Mouse (Mus musculus) right cerebral cortex, postnatal 14 days (tissue): ENCODE results near the gene Adgb.

Experiments
- DNase-seq: peaks from one replicate; pipeline ENCODE4 v3.0.0; 2022

The Adgb gene

DNA sequence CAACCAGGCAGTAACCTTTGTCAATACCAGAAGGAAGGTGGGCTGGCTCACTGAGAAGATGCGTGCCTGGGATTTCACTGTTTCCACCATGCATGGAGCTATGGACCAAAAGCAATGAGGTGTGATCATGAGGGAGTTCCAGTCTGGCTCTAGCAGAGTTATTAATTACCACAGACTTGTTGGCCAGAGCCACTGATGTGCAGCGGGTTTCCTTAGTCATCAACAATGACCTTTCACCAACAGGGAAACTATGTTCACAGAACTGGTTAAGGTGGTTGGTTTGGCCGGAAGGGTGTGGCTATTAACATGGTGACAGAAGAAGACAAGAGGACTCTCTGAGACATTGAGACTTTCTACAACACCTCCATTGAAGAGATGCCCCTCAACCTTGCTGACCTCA, 128.2 kb downstream of the Adgb start:
- no peak for DNase-seq

GRCm38 (mm10) chr10:10325560-10325959, 146.6 kb downstream of the Adgb start:
- DNase-seq: no peak

GRCm38 (mm10) chr10:10322961-10323360, 149.2 kb downstream of the Adgb start:
- peak; percentile 25 for DNase-seq

DNA sequence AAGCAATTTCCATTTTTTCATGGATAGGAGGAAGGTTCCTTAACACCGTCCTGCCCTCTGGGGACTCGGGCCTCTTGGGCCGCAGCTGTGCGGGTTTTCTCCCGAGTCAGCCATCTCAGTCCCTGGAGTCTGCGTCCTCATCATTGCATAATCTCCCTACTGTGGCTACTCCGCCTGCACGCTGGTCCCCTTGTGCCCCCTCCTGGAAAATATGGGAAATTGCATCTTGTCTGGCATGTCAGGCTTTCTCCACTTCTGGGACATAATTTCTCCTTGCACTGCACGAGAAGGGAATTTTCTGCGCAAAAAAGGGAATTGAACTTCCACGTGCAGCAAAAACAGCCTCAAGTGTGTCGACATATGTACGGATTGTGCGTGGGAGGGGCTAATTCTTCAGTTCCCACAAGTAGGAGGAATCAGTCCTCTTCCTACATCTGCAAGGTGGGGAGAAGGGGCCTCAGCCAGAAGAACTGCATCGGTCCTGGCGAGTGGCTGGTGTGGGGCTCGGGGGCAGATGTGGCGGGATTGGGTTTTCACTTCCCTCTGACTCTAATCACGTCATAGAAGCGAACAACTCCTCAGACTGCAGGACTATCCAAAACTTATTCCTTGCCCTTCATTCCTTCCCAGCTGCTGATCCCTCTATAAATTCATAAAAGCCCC, 150.9 kb downstream of the Adgb start:
- DNase-seq: peak; percentile 60

DNA sequence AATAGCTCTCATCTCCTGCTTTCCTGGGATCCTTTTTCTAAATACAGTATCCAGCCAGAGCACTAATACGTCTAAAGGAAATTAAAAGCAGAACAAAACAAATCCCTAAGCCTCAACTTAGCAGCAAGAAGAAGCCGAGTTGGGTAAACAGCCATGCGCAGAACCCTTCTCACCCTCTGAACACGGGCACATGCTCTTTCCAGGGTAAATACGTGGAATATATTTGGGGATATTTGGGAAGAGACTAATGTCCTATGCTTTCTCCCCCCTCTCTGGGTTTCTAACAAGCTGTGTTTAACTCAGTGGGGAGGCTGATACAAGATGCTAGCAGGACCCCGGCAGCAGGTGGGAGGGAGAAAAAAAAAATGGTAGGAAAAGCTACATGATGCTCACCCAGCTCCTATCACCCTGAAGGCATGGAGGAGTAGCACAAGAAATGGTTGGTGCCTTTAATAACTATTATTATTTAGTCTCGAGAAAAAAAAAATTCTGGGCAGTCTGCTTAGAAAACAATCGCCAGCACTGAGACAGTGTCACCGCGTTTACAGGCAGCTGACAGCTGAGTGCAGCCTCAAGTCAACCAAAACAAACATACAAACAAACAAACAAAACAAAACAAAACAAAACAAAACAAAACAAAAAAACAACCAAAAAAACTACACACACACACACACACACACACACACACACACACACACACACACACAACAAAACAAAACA, 151.6 kb downstream of the Adgb start:
- no peak for DNase-seq

DNA sequence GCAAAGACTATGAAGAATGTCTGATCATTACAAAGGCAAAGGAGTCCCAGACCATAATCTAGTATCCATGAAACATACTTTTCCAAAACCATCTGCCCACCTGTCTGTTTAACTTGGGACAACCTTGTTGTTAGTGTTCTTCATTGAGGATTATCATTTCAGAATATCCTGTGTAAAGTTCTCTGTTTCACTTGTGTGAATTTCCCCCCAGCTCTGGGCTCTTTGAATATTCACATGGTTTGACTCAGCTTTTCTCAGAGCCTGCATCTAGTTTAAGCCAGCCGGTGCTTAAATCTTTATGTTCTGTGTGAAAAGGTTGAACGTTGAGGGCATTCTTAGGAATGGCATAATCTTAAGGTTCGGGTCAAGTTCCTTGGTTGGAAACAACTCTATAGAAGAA, 154.0 kb downstream of the Adgb start:
- DNase-seq: no peak

DNA sequence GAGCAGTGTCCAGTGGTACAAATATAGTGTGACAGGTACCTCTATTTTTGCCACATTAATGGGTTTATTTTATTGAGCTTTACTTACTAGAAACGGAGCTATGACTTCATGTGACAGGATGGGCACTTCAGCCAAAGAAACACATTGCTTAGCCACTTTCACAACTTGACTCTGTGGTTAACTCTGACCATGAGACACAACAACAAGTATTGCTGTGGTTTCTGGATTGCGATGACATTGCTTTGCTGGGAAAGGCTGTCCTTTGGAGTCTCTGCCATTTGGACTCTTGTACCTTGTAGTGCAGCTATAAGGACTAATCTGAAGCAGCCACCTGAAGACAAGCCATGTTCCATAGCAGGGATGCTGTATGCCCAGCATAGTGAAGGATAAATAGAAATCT, 156.5 kb downstream of the Adgb start:
- DNase-seq: no peak

DNA sequence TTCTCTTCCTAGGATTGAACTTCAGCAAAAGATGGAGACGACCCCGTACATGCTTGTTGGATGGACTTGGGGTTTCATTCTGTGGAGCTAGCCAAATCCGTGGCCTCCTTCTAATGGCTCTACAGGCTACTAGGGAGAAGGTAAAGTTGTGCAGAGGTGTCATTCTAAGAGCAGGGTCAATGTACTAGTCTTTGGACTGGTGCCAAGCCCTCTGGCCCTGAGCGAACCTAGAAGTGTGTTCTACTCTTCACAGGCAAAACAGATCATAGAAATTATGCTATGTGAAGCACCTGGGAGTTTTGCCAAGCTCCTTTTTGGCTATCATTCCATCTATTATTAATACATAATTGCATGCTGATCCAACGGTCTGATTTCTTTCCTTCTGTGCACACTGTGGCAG, 157.6 kb downstream of the Adgb start:
- no peak for DNase-seq

DNA sequence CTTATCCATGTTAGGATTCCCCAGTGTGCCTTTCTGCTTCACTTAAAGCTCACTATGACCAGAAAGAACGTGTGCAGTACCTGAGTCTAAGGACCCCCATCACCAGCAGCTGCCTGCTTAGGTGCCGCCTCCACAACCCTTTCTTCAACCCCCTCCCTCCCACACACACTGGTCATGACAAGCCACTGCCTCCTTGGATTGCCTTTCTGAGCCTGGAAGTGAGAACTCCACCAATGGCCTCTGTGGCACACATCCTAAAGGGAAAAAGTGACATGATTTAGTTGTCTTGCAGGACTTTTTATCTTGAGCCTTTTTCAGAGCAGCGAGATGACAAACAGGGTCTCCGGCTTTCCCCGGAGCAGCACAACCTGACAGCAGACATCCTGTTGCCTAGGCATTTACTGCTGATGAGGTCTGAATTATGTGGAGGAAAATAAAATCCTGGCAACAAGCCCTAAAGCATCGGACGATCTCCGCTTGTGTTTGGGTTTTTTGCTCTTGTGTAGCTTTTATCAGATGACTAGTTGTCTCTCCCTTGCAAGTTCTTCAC, 162.2 kb downstream of the Adgb start:
- DNase-seq: no peak

- no peak for DNase-seq
Measured at GRCm38 (mm10) chr10:10309056-10309455, 163.1 kb downstream of the Adgb start.

GRCm38 (mm10) chr10:10307384-10307783, 164.7 kb downstream of the Adgb start:
- DNase-seq: no peak

- no peak for DNase-seq
Measured at GRCm38 (mm10) chr10:10304370-10304769, 167.8 kb downstream of the Adgb start.

- no peak for DNase-seq
Measured at GRCm38 (mm10) chr10:10301692-10302091, 170.4 kb downstream of the Adgb start.

GRCm38 (mm10) chr10:10300915-10301439, 171.1 kb downstream of the Adgb start:
- no peak for DNase-seq

DNA sequence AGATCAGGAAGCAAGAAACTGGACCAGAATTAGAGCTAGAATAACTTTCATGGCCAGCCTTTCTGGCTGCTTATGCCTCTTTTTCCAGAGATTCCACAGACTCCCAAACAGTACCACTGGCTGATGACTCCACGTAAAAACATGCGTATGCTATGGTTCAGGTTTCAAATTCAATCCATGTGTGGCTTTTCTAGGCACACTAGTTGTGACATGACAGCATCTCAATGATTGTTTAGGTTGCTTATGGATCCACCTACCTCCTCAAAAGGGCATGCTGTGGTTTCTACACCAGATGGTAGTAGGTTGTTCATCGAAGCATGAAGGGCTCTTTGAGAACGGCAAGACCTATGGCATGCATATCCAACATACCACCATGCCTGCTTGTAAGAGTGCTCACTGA, 172.1 kb downstream of the Adgb start:
- no peak for DNase-seq

- DNase-seq: no peak
Measured at GRCm38 (mm10) chr10:10287221-10287867, 184.8 kb downstream of the Adgb start.
